Mouse (Mus musculus): ENCODE results near the gene Tcaf2. TPM values are rescaled to one million over a fixed set of nuclear protein-coding genes. Genes with fewer than 3 reads are reported as not detected.

Gene Tcaf2
- not detected for polyA plus RNA-seq (2017; shearing (Covaris generic))

GRCm38 (mm10) chr6:42644912-42645549, at the start of gene Tcaf2:
Gene Tcaf2 (minus strand): TSS chr6:42645254.

DNA sequence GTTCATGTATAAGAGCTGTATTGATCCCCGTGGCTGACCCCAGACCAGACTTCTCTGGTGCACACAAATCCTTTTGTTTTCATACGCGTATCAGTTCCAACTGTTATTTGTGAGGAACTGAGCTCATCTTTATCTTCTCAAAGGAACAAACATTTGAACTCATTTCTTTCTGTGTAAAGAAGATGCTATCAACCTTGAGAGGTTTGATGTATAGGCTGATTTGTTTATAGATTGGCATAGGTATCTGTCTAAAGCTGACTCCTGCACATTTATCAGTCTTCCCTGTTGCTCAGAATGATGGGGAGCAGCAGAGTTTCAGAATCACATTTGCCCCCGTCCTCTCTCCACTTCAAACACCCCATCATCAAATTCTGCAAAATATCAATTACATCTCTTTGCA, 47.5 kb downstream of the Tcaf2 start, which contains the start of gene Tcaf3:
TSS of gene Tcaf3 (minus strand) at position 101 of the 400 bp plus-strand sequence.

Other genes with a start within 250 kb of the Tcaf2 start
- gene Tas2r143, start 245.0 kb downstream of the Tcaf2 start, polyA plus RNA-seq (2017; shearing (Covaris generic)), result not detected
- gene Tas2r135, start 239.8 kb downstream of the Tcaf2 start, polyA plus RNA-seq (2017; shearing (Covaris generic)), result not detected
- not detected for gene Tas2r126, start 210.7 kb downstream of the Tcaf2 start, polyA plus RNA-seq (2017; shearing (Covaris generic))
- gene Olfr458, start 180.1 kb downstream of the Tcaf2 start, polyA plus RNA-seq (2017; shearing (Covaris generic)), result not detected
- gene Olfr457, start 168.9 kb downstream of the Tcaf2 start, polyA plus RNA-seq (2017; shearing (Covaris generic)), result not detected
- not detected for gene Olfr456, start 158.0 kb downstream of the Tcaf2 start, polyA plus RNA-seq (2017; shearing (Covaris generic))
- gene Olfr455, start 97.7 kb downstream of the Tcaf2 start, polyA plus RNA-seq (2017; shearing (Covaris generic)), result not detected
- not detected for gene Tcaf3, start 47.6 kb downstream of the Tcaf2 start, polyA plus RNA-seq (2017; shearing (Covaris generic))
- gene Tcaf1, start 64.8 kb upstream of the Tcaf2 start, polyA plus RNA-seq (2017; shearing (Covaris generic)), result not detected
- gene Olfr453, start 94.1 kb upstream of the Tcaf2 start, polyA plus RNA-seq (2017; shearing (Covaris generic)), result not detected
- not detected for gene Olfr38, start 111.2 kb upstream of the Tcaf2 start, polyA plus RNA-seq (2017; shearing (Covaris generic))
- gene Olfr452, start 139.8 kb upstream of the Tcaf2 start, polyA plus RNA-seq (2017; shearing (Covaris generic)), result not detected
- gene Olfr450, start 166.7 kb upstream of the Tcaf2 start, polyA plus RNA-seq (2017; shearing (Covaris generic)), result not detected
- gene Olfr449, start 189.1 kb upstream of the Tcaf2 start, polyA plus RNA-seq (2017; shearing (Covaris generic)), result 0.33 TPM
- not detected for gene Olfr448, start 245.2 kb upstream of the Tcaf2 start, polyA plus RNA-seq (2017; shearing (Covaris generic))

All from inflammation-experienced regulatory T-cells, adult 16 weeks (primary cell).